Mouse (Mus musculus) olfactory bulb, adult 2 months (tissue): ENCODE measurements around the gene Bicra. TPM values are rescaled to one million over a fixed set of nuclear protein-coding genes. Genes with fewer than 3 reads are reported as not detected.
A peak's percentile ranks its signal among the peaks of the same experiment; 100 is the strongest.

ENCODE experiments used
- H3K27ac ChIP-seq: fragments of 200-500 bp; 2 replicates; pipeline ENCODE4 v1.5.1; 2012; ENCODE audit warnings: low read depth, low read length; ENCODE audit not compliant: insufficient read depth
- H3K4me1 ChIP-seq: fragments of 200-500 bp; 2 replicates; pipeline ENCODE4 v1.6.1; 2012; ENCODE audit warnings: low read length; ENCODE audit not compliant: control insufficient read depth, insufficient read depth
- H3K4me3 ChIP-seq: fragments of 200-500 bp; 2 replicates; pipeline ENCODE4 v1.5.1; 2012; ENCODE audit warnings: mild to moderate bottlenecking, low read depth, low read length, moderate library complexity; ENCODE audit not compliant: insufficient read depth
- CTCF ChIP-seq: fragments of 200-500 bp; IDR thresholded peaks from 2 replicates; pipeline ENCODE4 v1.5.1; 2012; ENCODE audit warnings: low read depth, mild to moderate bottlenecking, low read length, moderate library complexity; ENCODE audit not compliant: insufficient read depth
- POLR2A ChIP-seq: fragments of 200-500 bp; IDR thresholded peaks from 2 replicates; pipeline ENCODE4 v1.6.1; 2012; ENCODE audit warnings: mild to moderate bottlenecking, low read depth, low read length, moderate library complexity; ENCODE audit not compliant: insufficient read depth
- WGBS: fragments of 180-500 bp; shearing (Covaris S2); methylation state at CpG from one replicate; pipeline ENCODE4 v1.1.7; 2018; 5-methylcytosine and 5-hydroxymethylcytosine counted together
- polyA plus RNA-seq: library from polyadenylated mRNA; stranded (reverse); fragments of >200 nt; gene quantifications from 2 replicates; pipeline ENCODE4 v1.2.4, GENCODE M21; 2012; ENCODE audit warnings: low replicate concordance; ENCODE audit not compliant: missing spikeins, insufficient read depth, insufficient read length

The Bicra gene
- polyA plus RNA-seq, 1 experiment = not detected

DNA sequence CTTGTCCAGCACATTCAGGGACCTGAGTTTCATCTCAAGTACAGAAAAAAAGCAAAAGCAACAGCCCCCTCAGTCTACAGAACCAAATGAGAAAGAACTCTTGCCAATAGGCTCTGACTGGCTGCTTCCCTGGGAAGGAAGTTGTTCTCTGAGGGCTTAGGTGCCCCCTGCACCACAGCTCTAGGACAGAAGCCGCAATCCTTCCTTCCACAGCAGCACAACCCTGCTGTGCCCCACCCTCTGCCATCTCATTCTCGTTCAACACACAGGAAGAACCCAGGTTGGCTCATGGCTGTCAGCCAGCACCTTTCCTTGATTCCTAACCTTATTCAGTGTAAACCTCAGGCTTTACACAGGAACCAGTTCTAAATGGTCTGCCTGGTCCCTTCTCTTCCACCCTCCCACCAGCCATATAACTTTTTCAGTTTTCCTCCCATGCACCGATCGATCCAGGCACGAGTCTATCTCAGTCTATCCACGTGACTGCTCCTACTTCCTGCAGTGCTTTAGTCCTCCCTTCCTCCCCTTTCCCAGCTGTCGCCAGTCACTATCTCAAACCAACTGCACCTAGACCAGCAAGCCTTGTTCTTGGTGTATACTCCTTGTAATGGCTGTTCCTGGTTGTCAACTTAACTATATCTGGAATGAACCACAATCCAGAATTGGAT lies 36.2 kb downstream of the Bicra start:
- H3K4me3 ChIP-seq = no peak overlapping the region
- H3K4me1 ChIP-seq = no peaks in the 10 kb centered on the region
- TF ChIP-seq CTCF (no peak), POLR2A (no peak)
- 79% methylated on average over 7 of the region's 7 CpGs for WGBS
- no peak overlapping the region for H3K27ac ChIP-seq

DNA sequence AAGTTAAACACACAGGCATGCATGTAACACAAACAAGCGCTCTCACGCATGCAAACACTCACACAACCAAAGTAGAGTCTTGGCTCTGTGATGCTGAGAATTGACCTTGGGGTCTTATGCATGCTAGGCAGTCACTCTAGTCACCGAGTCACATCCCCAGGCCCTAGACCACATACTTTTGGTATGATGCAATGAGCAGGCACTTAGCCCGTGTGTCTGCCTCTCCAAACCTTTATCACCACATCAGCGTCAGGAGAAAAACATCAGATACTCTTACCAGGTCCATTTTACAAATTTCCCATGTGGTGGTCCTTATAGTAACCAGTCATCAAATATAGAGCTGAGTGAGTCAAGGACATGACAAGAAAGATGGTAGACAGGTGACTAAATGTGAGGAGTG lies 37.1 kb downstream of the Bicra start:
- TF ChIP-seq CTCF (no peak), POLR2A (no peak)
- H3K4me3 ChIP-seq = no peak overlapping the region
- WGBS = 82% methylated on average over 5 of the region's 5 CpGs
- H3K27ac ChIP-seq = no peak overlapping the region
- no peaks in the 10 kb centered on the region for H3K4me1 ChIP-seq

DNA sequence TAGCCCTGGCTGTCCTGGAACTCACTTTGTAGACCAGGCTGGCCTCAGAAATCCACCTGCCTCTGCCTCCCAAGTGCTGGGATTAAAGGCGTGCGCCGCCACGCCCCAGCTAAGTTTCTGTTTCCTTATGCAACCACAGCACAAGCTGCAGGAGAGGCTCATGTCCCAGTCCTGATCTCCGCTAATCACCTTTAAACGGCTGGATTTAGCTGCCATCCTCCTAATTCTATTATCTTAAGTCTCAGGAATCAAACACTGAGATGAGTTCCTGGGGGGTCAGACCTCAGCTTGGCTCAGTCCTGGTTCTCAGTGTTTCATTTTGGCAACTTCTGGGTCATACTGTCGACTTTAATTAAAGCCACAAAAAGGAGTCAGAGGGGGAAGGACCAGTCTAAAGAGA lies 38.1 kb downstream of the Bicra start:
- TF ChIP-seq POLR2A (no peak), CTCF (no peak)
- peaks cover 3% of the 10 kb centered on the region for H3K4me1 ChIP-seq
- H3K27ac ChIP-seq = no peak overlapping the region
- WGBS = 82% methylated on average over 7 of the region's 7 CpGs
- H3K4me3 ChIP-seq = no peak overlapping the region

- H3K4me1 ChIP-seq = peaks cover 28% of the 10 kb centered on the region
- WGBS = 55% methylated on average over 3 of the region's 3 CpGs
- H3K27ac ChIP-seq = peak overlapping the region; percentile 4; the same call in 1 of the 2 replicates
- no peak overlapping the region for H3K4me3 ChIP-seq
- no peak for TF ChIP-seq POLR2A
- TF ChIP-seq CTCF = no peak
These were observed 42.7 kb downstream of the Bicra start for GRCm38 (mm10) chr7:16005020-16005419.

DNA sequence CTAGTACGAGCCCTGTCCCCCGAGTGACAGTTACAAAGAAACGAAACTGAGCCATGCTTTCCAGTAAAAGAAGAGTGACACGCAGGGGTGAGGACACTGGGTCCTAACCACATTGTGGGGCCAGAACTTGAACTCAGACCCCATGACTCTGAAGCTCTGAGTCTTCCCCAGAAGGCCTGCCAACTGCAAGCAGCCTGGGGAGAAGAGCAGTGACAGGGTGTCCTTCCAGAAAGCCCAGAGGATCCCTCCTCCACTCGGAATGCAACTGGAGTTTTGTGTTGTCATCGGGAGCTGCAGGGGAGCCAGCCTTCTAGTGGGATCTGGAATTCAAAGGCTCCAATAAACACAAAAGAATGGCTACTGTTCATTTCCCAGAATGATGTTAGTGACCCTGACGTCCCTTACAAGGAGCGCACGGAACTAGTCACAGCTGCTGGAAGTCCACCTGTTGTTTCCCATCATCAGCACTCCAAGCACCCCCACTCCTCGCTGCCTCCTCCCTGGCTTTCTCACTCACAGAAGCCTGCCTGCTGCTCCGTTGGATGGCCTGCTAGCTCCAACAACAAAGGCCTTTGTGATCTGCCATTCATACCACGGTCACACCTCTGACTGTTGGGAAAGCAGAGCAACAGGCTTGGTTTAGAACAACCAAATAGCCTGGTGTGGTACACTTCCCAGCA lies 43.4 kb downstream of the Bicra start:
- H3K4me3 ChIP-seq = no peak overlapping the region
- H3K27ac ChIP-seq = peak overlapping the region; percentile 4; the same call in 1 of the 2 replicates
- WGBS = 49% methylated on average over 12 of the region's 12 CpGs
- TF ChIP-seq POLR2A (no peak), CTCF (no peak)
- H3K4me1 ChIP-seq = peaks cover 29% of the 10 kb centered on the region

GRCm38 (mm10) chr7:16003032-16003431 lies 44.7 kb downstream of the Bicra start:
- Histone ChIP-seq H3K27ac (no peak overlapping the region), H3K4me3 (no peak overlapping the region), H3K4me1 (peaks cover 31% of the 10 kb centered on the region)
- 57% methylated on average over 4 of the region's 4 CpGs for WGBS
- TF ChIP-seq CTCF (no peak), POLR2A (no peak)

GRCm38 (mm10) chr7:16002171-16002570 lies 45.5 kb downstream of the Bicra start:
- peak overlapping the region; percentile 58 for H3K27ac ChIP-seq
- 15% methylated on average over 5 of the region's 5 CpGs for WGBS
- H3K4me1 ChIP-seq = peaks cover 31% of the 10 kb centered on the region
- H3K4me3 ChIP-seq = no peak overlapping the region
- TF ChIP-seq CTCF = no peak
- TF ChIP-seq POLR2A = no peak

DNA sequence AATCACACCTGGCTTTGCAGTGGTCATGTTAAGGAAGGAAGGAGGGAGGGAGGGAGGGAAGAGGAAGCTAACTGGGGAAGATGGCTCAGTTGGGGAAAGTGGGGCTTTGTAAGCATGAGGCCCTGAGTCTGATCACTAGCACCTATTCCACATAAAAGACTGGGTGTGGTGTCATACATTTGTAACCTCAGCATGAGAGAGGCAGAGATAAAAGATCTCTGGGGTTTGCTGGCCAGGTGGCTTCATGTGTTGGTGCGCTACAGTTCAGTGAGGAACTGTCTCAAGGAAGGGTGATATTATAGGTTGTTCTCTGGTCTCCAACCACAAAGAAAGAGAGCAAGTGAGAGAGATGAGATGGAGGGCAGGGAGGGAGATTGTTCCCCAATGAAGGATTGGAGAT lies 46.0 kb downstream of the Bicra start:
- Histone ChIP-seq H3K27ac (peak overlapping the region; percentile 58), H3K4me3 (no peak overlapping the region), H3K4me1 (peaks cover 31% of the 10 kb centered on the region)
- 60% methylated on average over 1 of the region's 1 CpGs for WGBS
- TF ChIP-seq POLR2A = no peak
- no peak for TF ChIP-seq CTCF

DNA sequence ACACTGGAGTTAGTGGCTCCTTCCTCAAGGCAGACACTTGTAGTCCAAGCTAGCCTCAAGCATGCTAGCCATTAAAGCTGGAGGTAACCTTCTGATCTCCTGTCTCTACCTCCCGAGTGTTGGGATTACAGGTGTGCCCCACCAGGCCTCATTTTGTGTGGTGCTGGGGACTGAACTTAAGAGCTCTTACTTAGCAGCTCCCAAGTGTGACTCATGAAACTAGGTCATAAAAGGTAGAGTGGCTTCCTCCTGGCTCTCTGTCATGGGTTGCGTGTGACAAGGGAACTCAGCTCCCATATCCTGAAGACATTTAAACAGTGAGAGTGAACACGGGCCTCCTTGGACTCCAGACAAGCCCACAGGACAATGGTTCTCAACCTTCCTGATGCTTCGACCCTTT lies 53.9 kb downstream of the Bicra start:
- 92% methylated on average over 4 of the region's 4 CpGs for WGBS
- H3K4me1 ChIP-seq = no peaks in the 10 kb centered on the region
- no peak overlapping the region for H3K4me3 ChIP-seq
- no peak for TF ChIP-seq POLR2A
- no peak for TF ChIP-seq CTCF
- H3K27ac ChIP-seq = no peak overlapping the region
